Mouse (Mus musculus) kidney, adult 18-20 months (tissue): ENCODE data around the gene Zfp429.
"Not testable (repeated sequence)": the region's sequence is repeated elsewhere in the genome, so short reads cannot be mapped to it uniquely, and the experiment has no call there.

ENCODE experiments used
- DNase-seq: peaks from one replicate; pipeline ENCODE4 v3.0.0; 2021

Zfp429 gene

DNA sequence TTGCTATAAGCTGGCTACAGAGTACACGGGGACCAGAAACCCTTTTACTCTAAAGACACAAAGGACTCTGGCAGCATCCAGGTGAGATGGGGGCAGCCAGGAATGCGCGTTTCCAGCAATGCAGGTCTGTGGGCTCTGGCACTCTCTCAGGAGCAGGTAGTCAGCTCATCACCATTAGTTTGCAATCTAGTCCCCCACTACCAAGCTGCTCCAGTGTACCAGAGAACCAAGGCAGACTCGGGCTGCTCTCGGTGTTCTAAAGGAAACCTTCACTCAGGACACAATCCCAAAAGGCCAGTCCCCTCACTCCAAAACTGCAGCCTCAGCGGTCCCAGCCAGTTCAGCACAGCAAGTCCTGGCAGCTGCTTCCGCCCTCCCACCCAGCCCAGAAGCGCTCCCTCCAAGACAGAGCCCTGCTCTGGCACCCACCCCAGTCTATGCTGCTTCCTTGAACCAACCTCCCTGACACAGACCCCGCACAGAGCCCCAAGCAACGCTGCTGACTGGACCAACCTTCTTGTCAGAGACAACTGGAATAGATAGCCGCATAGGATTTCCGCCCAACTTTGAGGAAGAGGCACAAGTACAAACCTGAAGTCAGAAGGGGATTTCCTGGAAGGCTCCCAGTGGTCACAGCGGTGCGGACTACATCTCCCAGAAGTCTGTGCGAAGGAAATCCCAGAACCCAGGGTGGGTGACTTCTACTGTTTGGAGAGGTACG is at the start of gene Zfp429:
Gene Zfp429 (minus strand): TSS at position 637 of the 721 bp plus-strand sequence.
- DNase-seq = peak; percentile 83

DNA sequence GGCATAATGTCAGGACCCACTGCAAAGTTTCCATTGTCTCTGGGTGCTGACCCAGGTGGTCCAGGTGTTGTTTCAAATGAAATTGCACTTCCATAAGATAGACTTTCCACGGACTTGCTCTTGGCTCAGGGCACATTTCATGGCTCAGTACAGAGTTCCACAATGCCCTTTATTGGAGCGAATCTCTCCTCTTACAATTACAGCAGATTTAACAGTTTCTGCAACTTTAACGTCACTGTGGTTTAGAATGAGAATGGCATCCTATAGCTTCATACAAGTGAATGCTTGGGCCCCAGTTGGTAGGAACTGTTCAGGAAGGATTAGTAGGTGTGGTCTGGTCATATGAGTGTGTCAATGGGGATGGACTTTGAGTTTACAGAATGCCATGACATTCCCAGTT is 37.5 kb upstream of the Zfp429 start:
- DNase-seq = not testable (repeated sequence)

DNA sequence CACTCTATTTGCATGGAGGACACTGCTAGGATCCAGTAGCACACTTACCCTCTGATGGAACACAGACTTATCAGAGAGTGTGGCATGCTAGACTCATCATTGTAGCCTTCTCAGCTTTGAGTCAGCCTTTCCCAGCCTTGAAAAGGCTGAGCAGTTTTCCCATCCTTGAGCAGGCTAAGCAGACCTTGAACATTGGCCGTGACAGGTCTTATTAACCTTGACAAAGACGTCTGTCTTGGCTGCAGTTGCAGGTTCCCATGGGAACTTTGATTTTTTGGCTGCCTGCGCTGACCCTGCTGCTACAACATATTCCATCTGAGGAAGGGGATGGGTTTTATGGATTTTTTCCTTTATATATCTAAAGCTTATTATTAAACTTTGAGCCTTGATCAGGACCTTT is 28.5 kb upstream of the Zfp429 start:
- no peak for DNase-seq

- DNase-seq = not testable (repeated sequence)
Measured at GRCm38 (mm10) chr13:67425699-67426098, 26.1 kb upstream of the Zfp429 start.

GRCm38 (mm10) chr13:67422532-67422931 is 22.9 kb upstream of the Zfp429 start:
- not testable (repeated sequence) for DNase-seq

DNA sequence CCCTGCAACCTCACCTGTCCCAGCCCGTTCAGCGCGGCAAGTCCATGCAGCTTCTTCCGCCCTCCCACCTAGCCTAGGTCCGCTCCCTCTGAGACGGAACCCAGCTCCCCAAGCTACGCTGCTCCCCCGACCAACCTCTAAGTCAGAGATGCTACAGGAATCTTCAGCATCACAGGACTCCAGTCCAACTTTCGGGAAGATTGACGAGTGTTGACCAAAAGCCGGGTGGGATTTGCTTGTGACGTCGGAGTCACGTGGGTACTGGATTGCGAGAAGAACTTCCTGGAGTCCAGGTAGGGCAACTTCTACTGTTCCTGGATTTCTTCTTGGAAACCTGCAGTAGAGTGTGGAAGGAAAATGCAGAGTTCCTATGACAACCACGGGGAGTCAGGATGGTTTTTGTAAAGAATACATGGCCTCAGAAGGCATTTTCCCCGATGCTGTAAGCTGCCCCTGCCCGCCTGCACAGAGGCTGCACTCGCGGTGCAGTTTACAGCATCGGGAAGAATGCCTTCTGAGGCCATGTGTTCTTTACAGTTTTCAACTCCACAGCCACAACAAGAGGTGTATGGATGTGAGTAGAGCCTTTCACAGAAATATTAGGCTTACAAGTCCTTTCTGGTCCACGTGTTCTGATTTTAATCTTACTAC is 21.7 kb upstream of the Zfp429 start, which contains the start of gene Zfp459:
Gene Zfp459 (minus strand): TSS at position 212 of the 651 bp plus-strand sequence.
- peak; percentile 72 for DNase-seq

DNA sequence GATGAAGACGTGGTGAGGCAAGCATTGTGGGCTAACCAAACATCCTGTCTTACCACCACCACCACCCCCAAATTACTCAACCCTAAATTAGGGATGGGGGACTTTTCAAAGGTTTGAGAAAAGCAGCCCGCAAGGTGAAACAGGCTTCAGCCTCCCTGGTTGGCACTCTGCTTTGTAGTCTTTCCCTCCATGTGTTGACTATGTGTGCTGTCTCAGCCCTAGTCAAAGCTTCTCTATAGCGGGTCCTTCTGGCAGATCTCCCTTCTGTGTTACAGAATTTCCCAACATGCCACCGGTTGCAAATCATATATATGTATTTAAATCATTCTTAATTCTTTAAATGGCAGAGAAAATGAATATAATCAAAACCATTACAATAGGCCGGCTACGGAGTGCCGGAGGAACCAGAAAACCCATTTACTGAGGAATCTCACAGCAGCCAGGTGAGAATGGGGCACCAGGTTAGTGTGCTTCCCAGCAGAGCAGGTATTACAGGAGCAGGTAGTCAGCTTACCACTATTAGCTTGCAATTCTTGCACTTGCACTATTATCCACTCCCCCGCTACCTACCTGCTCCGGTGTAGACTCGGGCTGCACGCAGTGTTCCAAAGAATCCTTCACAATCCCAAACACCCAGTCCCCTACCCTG is 21.1 kb upstream of the Zfp429 start:
- DNase-seq = no peak

DNA sequence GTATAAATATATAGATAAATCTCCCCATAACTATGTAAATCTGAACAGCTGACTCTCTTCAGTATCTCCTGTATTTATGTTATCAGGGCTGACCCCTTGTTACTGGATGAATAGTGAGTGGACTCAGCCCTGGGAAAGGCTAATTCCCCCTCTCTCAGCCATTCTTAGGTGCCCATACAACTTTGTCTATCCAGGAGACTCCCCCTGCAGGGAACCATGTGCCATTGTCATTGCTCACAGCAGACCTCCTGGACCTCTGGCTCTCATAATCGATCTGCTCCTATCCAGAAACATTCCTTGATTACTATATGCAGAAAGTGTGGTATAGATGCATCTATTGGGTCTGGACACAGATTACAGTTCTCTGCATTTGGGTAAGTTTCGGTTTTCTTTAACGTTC is 17.2 kb upstream of the Zfp429 start:
- no peak for DNase-seq

- no peak for DNase-seq
Measured at GRCm38 (mm10) chr13:67415759-67416158, 16.1 kb upstream of the Zfp429 start.

- DNase-seq = not testable (repeated sequence)
Measured at GRCm38 (mm10) chr13:67413634-67414033, 14.0 kb upstream of the Zfp429 start.

GRCm38 (mm10) chr13:67376255-67376654 is 23.4 kb downstream of the Zfp429 start:
- not testable (repeated sequence) for DNase-seq

- DNase-seq = peak; percentile 82
Measured at GRCm38 (mm10) chr13:67375050-67375911, 24.3 kb downstream of the Zfp429 start, which contains the start of the genes Gm28041 and Zfp456. Gm28041 (minus strand) TSS chr13:67375733. Zfp456 (minus strand) TSS chr13:67375810.

DNA sequence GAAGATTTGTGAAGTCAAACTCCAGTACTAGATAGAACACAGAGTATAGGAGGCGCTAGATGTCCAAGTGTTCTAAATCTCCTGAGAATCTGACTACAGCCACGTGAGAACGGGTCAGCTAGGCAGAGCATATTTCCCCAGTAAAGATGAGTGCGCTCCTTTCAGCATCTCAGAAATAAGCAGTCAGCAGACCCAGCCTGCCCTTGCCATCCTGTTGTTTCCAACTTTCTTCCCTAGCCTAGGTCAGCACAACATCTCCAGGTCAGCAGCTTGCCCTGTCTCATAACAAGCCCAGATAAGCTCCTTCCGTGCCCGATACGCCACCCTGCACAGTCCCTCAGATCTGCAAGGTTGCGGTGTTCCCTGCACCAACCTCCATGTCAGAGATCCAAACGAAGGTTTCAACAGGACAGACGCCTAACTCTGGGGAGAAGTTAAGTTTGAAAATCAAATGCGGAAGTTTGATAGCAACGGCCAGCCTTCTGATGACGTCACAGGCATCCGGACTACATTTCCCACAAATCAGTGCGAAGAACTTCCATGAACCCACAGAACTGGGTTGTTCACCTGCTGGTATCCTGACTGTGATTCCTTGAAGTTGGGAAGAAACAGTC is 39.4 kb downstream of the Zfp429 start, which contains the start of the genes Gm28044 and Zfp953:
Gene Gm28044 (minus strand): TSS at position 406 of the 614 bp plus-strand sequence.
Gene Zfp953 (minus strand): TSS at position 475 of the 614 bp plus-strand sequence.
- DNase-seq = peak; percentile 95

- DNase-seq = no peak
Measured at GRCm38 (mm10) chr13:67351854-67352253, 47.8 kb downstream of the Zfp429 start.

GRCm38 (mm10) chr13:67343422-67343821 is 56.2 kb downstream of the Zfp429 start:
- DNase-seq = no peak
